Mouse (Mus musculus) left cerebral cortex, postnatal 25 days (tissue): ENCODE results near the gene Gm4353. TPM values are rescaled to one million over a fixed set of nuclear protein-coding genes. Genes with fewer than 3 reads are reported as not detected.
"Not testable (repeated sequence)": the region's sequence is repeated elsewhere in the genome, so short reads cannot be mapped to it uniquely, and the experiment has no call there.

Experiments used
- DNase-seq, 2 experiments: peaks; one replicate each; pipeline ENCODE4 v3.0.0; 2022; ENCODE audit warnings: low spot score in 2 of 2, mixed read lengths in 1 of 2
- intact Hi-C: fragments of 180-260 bp; cut with DNase I; formaldehyde crosslinking; loops from one replicate; pipeline ENCODE4 v1.15.1; 2025
- total RNA-seq, 2 experiments: library from RNA; stranded (reverse); gene quantifications; 2 replicates each; pipeline ENCODE4 v1.2.3; 2021

The Gm4353 gene
- total RNA-seq = 1 to 10 TPM; 3.8 to 4.6 TPM

DNA sequence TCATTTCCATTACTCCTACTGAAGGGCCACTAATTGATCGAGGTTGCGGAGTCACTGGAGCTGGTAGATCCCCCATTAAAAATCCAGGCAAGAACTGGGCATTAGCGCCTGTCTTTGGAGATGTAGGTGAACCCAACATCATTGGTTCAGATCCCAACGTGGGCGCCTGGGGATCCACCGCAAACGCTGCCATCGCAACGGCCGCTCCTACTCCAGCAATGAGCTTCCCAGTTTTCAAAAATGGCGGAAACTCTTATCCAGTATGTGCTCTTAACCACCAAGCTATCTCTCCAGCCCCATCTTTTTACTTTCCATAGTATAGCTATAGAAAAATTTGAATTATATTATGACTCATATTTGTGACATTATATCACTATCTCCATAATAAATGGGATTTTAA lies at the start of gene Gm4353:
Gene Gm4353 (minus strand): TSS at position 270 of the 400 bp plus-strand sequence.
- intact Hi-C loops, DNase-seq: not testable (repeated sequence)

DNA sequence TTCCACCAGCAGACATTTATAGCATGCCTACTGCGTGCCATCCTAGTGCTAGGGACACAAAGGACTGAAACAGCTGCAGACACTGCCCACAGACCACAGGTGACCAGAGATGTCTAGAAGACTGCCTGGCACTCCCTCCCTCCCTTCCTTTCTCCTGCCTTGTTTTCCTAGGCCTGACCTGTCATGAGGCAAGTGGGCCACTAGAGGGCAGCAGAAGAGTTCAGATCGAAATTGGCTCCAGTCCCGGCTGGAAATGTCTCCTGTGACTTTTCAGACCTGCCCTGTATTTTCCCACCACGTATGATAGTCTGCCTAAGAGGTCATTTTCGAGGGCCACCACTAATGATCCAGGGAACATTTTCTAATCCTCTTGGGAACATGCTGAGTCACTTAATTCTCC lies 47.6 kb upstream of the Gm4353 start:
- peak; percentile 81 to 84 for DNase-seq
- intact Hi-C loops = no loop called here

DNA sequence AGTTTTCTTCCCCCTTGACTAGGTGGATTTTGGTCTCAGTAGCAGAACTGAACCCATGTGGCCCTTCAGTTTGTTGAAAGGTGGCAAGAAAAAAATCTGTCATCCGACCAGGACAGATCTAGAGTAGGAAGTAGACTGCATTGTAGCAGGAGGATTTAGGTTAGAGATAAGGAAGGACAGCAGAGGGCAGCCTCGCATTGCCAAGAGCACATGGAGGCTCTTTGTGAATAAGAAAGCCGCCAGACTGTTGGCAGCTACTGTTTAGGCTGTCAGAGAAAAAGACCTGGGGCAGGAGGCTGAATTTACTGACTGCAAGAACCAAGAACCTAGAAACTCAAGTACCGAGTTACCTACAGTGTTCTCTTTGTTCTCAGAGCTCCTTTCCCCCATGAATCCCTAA lies 47.0 kb upstream of the Gm4353 start:
- intact Hi-C loops = no loop called here

DNA sequence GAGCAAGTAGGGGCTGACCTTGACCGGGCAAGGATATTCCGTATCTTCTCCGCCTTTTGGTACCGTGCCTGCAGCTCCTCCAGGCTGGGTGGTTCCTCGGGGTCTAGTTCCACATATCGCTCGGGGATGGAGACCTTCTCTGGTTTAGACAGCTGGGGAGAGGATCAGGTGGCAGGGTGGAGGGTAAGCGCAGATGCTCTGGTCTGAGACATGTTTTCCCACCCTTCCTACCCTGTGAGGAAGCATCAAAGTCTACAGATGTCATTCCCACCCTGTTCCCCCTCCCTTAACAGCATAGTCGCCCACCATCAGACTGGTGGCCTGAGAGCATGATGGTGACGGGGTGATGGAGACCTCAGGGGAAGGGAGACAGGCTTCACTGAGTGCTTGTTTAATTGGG lies 44.9 kb upstream of the Gm4353 start:
- DNase-seq = no peak
- intact Hi-C loops = no loop called here

More for the DNA sequence above, 47.0 kb upstream of the Gm4353 start:
- DNase-seq = peak; percentile 32 to 51

DNA sequence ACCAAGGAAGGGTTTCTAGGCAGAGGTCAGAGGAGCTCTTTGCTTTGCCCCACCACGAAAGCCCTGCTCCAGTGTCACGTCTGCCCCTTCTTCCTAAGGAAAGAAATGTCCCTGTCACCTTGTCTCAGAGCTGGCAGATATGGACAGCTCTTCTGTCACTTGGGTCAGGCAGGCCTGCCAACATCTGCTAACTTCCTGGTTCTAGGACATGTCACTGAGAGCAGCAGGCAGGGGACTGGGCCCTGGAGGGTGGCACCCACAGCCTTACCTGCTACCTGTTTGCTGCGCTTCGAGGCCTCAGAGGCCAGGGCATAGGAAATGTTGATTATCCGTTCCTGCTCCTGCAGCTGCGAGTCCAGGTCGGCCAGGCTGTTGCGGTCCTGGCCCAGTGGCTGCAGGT lies 43.9 kb upstream of the Gm4353 start:
- DNase-seq = no peak
- intact Hi-C loops = no loop called here

DNA sequence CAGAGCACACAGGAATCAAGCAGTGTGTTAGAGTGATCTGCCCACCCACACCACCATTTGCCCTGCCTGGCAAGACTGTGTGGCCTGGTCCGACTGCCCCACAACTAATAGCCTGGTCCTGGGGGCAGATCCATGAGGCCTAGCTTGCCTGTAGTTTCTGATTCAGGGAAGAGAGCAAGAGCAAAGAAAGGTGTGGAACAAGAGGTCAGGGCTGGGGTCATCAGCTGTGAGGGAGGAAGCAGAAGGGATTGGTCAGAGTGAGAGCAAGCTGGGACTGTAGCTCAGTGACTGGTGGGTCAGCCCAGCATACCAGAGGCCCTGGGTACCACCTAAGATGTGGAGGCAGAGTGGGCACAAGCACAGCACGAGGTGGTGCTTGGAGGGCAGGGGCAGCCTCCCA lies 42.6 kb upstream of the Gm4353 start:
- DNase-seq = no peak
- intact Hi-C loops = no loop called here

DNA sequence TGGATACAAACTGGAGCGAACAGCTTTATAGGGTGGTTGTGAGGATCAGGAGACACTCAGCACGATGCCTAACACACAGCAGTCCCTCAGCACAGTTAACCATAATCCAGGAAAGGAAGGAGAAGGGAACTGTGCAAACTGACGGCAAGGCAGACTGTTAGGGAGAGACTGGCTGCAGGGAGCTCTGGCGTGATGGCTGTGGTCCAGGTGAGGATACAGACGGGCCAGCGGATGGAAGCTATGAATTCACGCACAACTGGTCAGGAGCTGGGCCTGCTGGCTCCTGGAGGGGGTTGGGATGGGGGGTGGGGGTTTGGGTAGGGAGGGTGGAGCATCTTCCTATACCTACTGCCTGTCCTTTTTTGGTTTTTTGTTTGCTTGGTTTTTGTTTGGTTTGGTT lies 41.2 kb upstream of the Gm4353 start:
- intact Hi-C loops = no loop called here
- DNase-seq = no peak

DNA sequence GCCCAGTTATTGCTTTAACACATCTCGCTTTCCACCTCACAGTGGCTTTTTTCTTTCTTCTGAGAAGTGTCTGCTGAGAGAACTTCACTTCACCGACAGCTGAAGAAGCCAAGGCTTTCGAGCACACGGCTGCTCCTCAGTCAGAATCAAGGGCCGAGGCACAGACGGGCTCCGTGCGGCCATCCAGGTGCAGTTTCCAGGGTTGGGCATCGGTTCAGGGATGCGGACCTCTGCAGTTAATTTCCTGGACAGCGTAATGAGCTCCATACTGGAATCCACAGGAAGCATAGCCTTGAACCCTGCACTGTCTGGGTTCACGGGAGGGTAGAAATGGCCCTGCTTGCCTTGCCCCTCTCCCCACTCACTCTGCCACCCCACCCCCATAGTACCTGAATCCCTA lies 39.6 kb upstream of the Gm4353 start:
- intact Hi-C loops = no loop called here

DNA sequence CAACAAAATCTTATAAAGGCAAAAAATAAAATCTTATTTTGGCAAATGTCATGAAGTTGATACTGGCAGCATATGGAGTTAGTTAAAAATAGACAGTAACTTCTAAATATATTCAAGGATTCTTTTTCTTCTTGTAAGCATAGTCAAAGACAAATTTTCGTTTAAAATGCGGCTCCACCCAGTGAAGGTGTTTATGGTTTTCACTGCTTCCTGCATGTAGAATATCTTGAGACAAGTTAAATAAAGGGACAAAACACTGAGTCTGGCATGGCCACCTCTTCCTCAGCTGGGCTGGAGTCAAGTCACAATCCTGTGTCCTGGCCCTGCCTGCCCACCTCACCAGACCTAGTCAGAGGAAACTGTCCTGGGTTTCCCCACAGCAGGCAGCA lies 39.2 kb upstream of the Gm4353 start:
- DNase-seq = peak; percentile 7 to 60
- intact Hi-C loops = no loop called here

More for the DNA sequence above, 39.6 kb upstream of the Gm4353 start:
- no peak for DNase-seq

DNA sequence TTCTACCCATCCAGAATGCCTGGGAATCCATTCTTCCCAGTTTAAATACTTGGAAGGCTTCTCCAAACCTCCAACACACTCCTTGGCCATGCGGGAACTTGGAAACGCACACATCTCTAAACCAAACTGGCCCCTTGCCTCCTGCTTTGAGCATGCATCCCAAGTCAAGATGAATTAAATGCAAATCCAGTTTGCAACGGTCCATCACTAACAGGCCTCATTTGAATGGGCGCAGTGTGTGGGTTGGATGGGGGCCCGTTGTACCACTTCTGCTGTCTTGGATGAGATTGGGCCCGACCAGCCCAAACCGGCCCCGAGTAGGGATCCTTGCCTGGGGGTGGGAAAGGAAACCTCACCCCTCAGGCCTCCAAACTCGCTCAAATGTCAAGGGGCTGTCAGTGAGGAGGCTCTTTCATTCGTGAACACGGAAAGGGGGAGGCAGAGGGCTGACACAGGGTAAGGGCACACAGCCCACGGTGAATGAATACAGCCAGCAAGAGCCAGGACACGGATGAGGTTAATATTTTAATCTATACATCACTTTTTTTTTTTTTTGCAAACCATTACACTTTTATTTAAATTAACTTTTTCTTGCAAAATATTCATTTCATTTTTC lies 38.7 kb upstream of the Gm4353 start:
- DNase-seq = peak in 1 of 2 experiments; percentile 41
- intact Hi-C loops = no loop called here

DNA sequence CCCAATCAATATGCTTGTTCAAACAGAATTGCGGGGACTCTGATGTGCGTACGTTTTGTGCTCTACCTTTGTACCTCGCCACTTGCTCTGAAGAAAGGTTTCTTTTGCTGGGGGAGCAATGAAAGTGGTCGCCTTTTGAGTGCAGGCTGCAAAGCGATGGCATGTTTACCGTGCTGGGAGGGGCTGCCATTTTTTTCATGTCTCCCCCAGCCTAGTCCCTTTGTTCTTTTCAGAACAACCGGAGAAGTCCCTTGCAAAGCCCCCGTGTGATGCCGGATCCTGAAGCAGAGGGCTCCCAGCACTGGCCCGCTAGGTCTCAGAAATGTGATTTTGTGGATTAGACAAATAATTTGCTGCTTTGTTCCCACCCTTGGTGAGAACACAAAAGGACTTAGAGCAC lies 36.8 kb upstream of the Gm4353 start:
- DNase-seq = no peak
- intact Hi-C loops = no loop called here

DNA sequence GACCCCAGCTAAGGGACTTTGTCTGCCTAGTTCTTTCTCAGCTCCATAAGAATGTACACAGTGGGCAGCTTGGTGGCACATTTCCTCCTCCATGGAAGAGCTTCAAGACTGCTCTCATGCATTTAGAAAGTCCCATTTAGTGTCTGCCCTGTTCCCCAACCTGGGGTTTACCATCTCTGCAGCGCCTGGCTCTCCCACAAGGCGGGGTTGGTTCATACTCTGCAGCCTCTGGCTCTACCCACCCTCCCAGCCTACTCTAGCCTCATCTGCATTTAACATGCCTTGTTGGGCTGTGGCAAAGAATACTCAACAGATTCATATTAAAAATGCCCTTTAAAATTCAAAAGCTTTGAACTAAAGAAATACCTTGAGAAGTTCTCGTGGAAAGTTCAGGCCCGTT lies 36.3 kb upstream of the Gm4353 start:
- no peak for DNase-seq

DNA sequence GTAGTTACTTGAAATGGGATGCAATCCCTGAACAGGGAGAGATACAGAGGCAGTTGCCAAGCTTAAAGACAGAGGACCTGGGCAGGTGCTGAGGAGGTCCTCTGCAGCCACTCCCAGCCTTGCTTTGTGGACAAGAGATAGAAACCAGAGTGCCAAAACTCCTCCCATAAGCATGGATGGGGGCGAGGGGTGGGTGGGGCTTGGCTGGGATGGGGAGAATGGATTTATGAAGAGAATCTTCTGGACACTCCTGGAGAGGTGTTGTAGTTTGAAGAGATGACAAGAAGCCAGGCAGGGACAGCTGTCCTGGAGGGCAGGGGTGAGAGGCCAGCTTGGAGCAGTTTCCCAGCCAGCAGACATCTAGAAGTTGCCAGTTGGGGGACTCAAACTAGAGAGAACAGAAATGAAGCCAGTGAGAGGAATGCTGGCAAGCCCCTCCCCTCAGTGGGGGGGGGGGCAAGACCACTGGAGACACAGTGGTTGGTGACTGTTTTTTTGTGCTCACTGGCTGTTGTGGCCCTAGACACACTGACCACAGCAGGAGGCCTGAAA lies 34.9 kb upstream of the Gm4353 start:
- no peak for DNase-seq
- intact Hi-C loops = no loop called here

More for the DNA sequence above, 36.3 kb upstream of the Gm4353 start:
- intact Hi-C loops = no loop called here

DNA sequence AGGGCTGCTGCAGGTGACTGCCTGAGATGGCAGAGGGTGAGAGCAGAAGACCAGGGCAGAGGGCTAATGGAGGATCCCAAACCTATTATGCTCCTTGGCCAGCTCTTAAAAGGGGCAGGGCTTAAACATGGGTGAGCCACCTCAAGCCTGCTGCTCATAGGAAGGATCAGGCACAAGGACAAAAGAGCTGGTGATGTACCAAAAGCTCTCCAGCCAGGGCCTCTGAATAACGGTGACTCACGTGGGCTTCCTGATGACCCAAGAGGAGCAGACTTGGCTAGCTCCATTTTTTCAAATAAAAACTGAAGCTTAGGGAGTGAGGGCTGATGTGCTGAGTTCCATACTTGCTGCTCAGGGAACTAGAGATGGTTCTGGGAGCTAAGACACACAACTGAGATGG lies 31.6 kb upstream of the Gm4353 start:
- DNase-seq = no peak
- intact Hi-C loops = no loop called here

DNA sequence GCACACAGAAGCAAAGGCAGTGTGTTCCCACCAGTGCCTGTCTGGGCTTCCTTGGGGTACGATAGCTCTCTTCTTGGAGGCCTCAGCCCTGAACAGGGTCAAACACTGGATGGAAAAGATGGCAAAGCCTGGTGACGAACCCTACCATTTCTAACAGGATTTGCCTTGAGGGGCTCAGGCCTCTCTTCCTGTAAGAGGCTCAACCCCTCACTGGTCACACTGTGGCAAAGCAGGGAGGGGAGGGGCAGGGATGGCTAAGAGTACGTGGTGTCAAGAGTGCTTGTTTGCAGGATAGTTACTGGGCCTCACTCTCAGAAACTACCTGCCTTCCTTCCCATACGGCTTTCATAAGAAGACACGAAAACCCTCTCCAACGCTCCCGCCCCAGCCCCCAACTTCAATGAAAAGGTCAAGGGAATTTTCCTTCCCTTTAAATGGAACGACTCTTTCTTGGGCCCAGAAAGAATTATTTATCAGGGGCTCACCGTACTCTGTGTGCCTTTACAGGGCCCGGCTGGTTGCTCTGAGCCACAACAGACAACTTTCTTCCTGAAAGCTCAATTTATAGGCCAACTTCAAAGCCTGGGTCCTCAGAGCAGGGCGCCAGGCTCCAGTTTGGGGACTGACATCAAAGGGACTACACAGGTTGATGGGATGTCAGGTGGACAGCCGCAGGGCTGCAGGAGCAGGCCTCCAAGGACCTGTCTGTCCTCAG lies 30.9 kb upstream of the Gm4353 start:
- no peak for DNase-seq
- intact Hi-C loops = no loop called here

DNA sequence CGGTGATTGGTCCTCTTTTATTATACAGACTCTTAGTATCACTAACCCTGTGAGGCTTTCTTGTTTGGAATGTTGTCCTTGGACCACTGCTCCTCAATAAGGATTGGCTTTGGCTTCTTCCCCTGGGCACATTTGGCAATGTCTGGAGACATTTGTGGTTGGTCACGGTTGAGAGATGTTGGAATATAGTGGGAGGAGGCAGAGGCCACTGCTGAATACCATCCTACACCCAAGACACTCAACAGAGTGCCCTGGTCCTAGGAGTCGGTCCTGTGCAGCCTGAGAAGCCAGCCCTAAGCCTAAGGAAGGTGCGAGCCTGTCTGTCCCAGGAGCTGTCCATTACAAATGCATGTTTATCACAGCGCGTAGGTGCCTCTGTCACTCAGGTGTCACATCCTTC lies 27.1 kb upstream of the Gm4353 start:
- DNase-seq = no peak
- intact Hi-C loops = no loop called here

DNA sequence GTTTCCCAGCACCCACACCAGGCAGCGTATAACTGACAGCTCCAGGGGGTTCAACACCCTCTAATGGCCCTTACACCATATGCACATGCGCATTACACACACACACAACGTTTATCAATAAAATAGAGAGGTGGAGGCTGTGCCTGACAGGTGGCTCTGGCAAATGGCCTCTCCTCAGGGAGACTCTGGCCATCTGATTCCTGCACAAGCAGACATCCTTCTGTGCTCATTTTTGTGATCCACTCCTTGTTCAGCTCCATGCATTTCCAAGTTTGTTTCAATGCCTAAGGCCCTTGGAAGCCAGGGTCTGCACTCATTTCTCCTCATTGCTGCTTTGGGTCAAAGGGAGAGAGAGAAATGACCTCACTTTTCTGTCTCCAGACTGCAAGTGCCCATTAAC lies 26.2 kb upstream of the Gm4353 start:
- DNase-seq = no peak
- intact Hi-C loops = no loop called here

DNA sequence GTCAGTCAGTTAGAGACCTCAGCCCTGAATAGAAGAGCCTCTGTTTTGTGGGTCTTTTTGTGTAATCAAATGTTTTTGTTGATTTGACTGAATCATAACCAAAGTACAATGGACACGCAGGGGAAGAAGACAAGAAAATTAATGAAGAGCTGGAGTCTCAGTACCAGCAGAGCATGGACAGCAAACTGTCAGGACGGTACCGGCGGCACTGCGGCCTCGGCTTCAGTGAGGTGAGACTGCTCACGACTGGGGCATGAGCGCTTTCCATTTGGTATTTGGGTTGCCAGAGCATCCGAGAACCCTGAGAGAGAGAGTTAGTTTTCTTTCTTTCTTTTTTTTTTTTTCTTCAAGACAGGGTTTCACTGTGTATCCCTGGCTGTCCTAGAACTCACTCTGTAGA lies 18.7 kb upstream of the Gm4353 start:
- DNase-seq = no peak
- intact Hi-C loops = no loop called here

DNA sequence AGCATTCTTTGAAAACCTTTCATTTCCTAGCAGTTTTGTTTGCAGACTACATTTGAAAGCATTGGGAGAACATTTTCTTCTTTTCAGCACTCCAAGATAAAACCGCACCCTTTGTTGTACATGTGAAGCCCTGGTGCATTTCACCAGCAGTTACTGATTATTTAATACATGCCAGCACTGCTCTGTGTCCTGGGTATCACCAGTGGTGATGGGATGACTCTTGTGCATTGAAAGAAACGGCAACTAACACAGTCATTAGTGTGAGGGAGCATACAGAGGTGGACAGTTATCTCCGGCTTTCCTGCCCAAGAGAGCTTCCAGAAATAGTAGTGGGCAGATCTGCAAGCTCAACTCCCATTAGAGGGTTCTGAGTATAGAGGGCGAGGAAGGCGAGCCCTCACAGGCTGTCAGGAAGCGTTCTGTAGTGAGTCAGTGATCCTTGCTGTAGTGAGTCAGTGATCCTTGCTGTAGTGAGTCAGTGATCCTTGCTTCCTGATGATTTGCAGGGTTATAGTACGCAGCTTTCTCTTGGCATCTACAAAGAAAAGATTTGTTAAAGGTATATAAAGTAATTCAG lies 15.6 kb upstream of the Gm4353 start:
- DNase-seq = peak in 1 of 2 experiments; percentile 25

DNA sequence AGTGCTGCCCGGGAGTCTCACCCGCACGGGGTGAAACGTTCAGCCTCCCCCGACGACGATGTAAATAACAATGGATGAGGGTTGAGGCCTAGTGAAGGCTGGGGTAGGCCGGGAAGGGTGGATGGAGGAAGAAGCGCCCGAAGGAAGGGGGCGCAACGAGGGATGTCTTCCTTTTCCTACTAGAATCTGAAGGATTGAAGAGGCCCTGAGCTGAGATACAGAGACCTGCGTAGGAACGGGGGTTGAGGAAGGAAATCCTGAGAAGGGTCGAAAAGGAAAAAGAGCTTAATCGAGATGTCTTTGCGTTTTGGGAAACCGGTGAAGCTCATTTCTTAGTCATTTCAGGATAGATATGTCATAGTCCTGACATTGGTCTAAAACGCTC lies 9.0 kb upstream of the Gm4353 start:
- intact Hi-C loops = no loop called here
- no peak for DNase-seq

More for the DNA sequence above, 15.6 kb upstream of the Gm4353 start:
- intact Hi-C loops = no loop called here
